Mouse (Mus musculus) left cerebral cortex, adult 8-10 months (tissue): ENCODE results near the gene Gm10840. TPM values are rescaled to one million over a fixed set of nuclear protein-coding genes. Genes with fewer than 3 reads are reported as not detected.
"Not testable (repeated sequence)": the region's sequence is repeated elsewhere in the genome, so short reads cannot be mapped to it uniquely, and the experiment has no call there.

ENCODE experiments used
- DNase-seq, 2 experiments: peaks; one replicate each; pipeline ENCODE4 v3.0.0; 2022; ENCODE audit warnings: low spot score in 2 of 2
- total RNA-seq, 4 experiments: library from RNA; stranded (reverse); gene quantifications; 2 replicates each; pipeline ENCODE4 v1.2.4; 2022

Gene Gm10840
- total RNA-seq, 4 experiments from 2014 or later, result 1.7 TPM; not detected in 3

DNA sequence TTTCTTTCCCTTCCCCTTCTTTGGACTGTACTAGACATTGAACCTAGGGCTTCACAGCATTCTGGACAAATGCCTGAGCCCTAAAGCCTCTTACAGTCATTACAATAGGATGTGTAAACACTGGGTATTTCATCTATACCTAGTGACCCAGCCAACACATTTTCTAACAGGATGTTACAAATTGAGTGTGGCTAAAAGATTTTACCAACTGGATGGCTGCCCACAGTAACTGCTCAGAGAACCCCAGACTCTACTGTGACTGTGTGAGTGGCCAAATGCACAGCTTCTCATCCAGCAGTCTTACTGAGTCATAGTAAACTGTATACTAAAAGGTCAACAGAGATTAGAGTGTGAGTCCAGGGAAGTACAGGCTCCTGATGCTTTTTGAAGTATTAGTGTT is 34.7 kb downstream of the Gm10840 start:
- no peak for DNase-seq

DNA sequence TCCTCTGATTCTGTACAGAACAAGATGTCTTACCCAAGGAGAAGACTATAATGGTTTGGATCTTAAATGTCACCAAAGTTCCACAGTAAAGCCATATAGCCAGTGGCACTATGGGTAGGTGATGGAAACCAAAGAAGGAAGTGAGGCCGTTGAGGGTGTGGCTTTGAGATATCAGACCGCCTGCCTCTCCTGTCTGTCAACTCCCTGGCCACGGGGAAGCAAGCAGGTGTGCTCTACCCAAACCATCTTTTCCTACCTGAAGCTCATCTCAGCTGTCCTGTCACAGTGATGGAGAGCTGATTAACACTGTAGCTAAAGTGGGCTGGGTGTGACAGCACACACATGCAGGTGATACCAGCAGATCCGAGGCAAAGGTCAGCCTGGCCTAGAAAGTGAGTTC is 37.6 kb downstream of the Gm10840 start:
- no peak for DNase-seq

DNA sequence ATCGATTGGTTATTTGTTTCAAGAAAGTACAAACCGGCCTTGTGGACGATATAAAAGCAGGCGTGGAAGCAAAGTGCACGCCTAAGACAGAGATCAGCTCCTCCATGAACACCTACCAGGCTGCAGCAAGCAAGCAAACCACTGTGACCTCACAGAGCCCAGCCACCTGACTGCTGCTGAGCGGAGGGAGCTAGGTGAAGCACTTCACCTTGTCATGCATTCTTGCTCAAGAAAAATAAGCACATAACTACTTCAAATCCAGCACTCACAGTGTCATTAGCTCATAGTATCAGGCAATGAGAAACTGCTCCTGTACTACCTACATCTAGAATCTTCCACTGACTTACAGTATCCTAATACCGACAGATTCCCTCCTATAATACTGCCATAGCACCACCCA is 39.3 kb downstream of the Gm10840 start:
- DNase-seq, result not testable (repeated sequence)

DNA sequence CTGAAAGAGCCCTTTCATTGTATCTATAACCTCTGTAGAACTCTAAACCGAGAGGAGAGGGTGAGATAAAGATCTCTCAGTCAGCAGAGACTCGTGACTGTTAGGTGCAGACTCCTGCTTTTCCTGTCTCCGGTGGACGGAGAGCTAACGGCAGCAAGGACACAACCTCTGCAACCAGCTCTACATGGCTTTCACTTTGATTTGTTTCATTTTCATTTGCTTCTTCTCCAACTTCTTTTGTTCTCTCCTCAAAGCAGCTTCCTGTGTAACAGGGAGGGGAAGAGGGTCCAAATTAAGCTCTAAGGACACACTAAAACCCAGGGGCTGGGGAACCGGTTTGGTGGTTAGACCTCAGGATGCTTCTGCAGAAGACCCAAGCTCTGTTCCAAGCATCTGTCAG is 40.1 kb downstream of the Gm10840 start:
- DNase-seq, result no peak

DNA sequence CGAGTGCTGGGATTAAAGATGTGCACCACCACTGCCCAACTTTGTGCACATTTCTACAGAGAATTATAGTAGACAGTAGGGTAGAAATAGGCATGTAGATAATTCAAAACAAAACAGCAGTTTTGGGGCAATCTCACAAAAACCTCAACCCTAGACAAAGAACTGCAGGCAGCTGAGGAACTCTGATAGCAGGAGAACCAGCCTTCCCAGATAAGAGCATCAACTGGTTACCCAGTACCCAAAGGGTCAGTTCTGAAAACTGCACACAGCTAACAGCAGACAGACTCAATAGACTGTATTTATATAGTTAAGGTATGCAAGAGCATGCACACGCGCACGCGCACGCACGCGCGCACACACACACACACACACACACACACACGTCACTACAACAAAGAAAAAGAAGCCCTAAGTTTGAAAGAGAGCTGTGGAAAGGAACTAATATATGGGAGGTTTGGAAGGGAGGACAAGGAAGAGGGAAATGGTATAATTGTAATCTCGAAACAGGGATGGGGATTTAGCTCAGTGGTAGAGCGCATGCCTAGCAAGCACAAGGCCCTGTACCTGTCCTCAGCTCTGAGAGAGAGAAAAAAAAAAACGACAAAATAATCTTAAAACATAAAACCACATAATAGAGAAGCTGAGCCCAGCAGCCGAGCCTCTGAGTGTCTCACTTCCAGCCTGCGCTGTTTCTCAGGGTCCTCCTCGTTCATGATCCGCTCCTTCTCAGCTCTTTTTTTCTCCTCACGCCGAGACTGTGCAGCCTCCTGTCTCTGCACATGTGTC is 40.9 kb downstream of the Gm10840 start:
- no peak for DNase-seq

DNA sequence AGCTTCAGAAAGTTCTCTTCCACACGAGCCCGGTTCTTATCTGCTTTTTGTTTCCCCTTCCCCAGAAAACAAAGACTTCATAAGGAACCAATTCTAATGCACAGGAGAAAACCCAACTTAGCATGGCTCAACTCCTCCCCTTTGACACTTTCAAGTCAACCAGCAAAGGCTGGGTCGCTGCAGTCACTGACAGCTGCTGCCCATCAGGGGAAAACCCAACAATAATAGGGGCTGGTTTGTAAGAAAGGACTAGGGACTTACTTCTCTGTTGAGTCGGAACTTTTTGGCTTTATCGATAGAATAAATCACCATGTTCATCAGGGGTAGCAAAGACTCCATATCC is 41.4 kb downstream of the Gm10840 start, which contains the start of gene Strada:
Gene Strada (minus strand): TSS at position 46 of the 343 bp plus-strand sequence.
- DNase-seq, result no peak

Other genes starting within 250 kb of the Gm10840 start
- 10 to 100 TPM; 86.6 to 90.7 (median 89.1) TPM for gene Cyb561, start 207.5 kb upstream of the Gm10840 start, total RNA-seq
- gene Ace, start 192.9 kb upstream of the Gm10840 start, total RNA-seq, result 10 to 100 TPM; 18.6 to 24.5 (median 20.5) TPM
- not detected for gene Ace3, start 166.2 kb upstream of the Gm10840 start, total RNA-seq
- gene Kcnh6, start 152.7 kb upstream of the Gm10840 start, total RNA-seq, result 1 to 10 TPM; 1.9 to 2.6 (median 2.2) TPM
- gene Dcaf7, start 124.0 kb upstream of the Gm10840 start, total RNA-seq, result 100 to 1,000 TPM; 126 to 137 (median 132) TPM
- gene Taco1, start 94.8 kb upstream of the Gm10840 start, total RNA-seq, result 10 to 100 TPM; 16.1 to 18.2 (median 17.2) TPM
- 10 to 100 TPM; 28.2 to 31.8 (median 28.7) TPM for gene Map3k3, start 76.2 kb upstream of the Gm10840 start, total RNA-seq
- 10 to 100 TPM; 79.3 to 90.2 (median 86.9) TPM for gene Limd2, start within 50 bp of the Gm10840 start, total RNA-seq
- gene Strada, start 41.3 kb downstream of the Gm10840 start, total RNA-seq, result 10 to 100 TPM; 29.0 to 34.0 (median 30.3) TPM
- 10 to 100 TPM; 83.3 to 93.9 (median 86.2) TPM for gene Ccdc47, start 55.5 kb downstream of the Gm10840 start, total RNA-seq
- gene Ddx42, start 56.1 kb downstream of the Gm10840 start, total RNA-seq, result 10 to 100 TPM; 64.8 to 69.6 (median 68.7) TPM
- 10 to 100 TPM; 24.2 to 34.4 (median 29.6) TPM for gene Ftsj3, start 95.2 kb downstream of the Gm10840 start, total RNA-seq
- gene Psmc5, start 95.3 kb downstream of the Gm10840 start, total RNA-seq, result 100 to 1,000 TPM; 185 to 217 (median 197) TPM
- gene Smarcd2, start 112.1 kb downstream of the Gm10840 start, total RNA-seq, result 10 to 100 TPM; 12.2 to 20.5 (median 19.4) TPM
- under 1 TPM in 3 of 4 experiments, not detected in 1; 0.14 to 0.17 (median 0.16) TPM for gene Tcam1, start 115.8 kb downstream of the Gm10840 start, total RNA-seq
- 10 to 100 TPM in 1 of 4 experiments, 1 to 10 TPM in 1, not detected in 2; 1.1 to 16.8 TPM for gene Gh, start 141.0 kb downstream of the Gm10840 start, total RNA-seq
- under 1 TPM in 2 of 4 experiments, not detected in 2; 0.26 to 0.93 TPM for gene Cd79b, start 153.9 kb downstream of the Gm10840 start, total RNA-seq
- gene Scn4a, start 192.4 kb downstream of the Gm10840 start, total RNA-seq, result under 1 TPM in 3 of 4 experiments, not detected in 1; 0.04 to 0.43 (median 0.11) TPM
- not detected for gene Prr29, start 204.6 kb downstream of the Gm10840 start, total RNA-seq
- 1 to 10 TPM; 2.0 to 2.3 (median 2.2) TPM for gene Icam2, start 227.2 kb downstream of the Gm10840 start, total RNA-seq